Comparison of ENCODE assay signal across 21 mouse cellular contexts in genomic region chr8:78024964-78025363, GRCm38 (mm10).
DNase-seq lines count a peak whose midpoint lies in the region; ATAC-seq and TF ChIP-seq lines count a peak whose summit lies in the region.
"Had no signal": no experiment of that assay in that cellular context is flagged by ENCODE, and none has a peak within 500 bp of the region (broad histone marks: within the 10 kb centered on the region; RNA-seq: fewer than 3 reads in every experiment).

No protein-coding gene starts in this region.

- no peaks in the 10 kb centered on the region for H3K27me3 ChIP-seq in kidney, embryonic 16.5 days (ENCODE audit: insufficient read depth, low read length)
- no peaks in the 10 kb centered on the region for H3K27me3 ChIP-seq in heart, postnatal 0 days (ENCODE audit: control insufficient read depth, insufficient read depth, low read length)
- H3K27me3 ChIP-seq: forebrain, embryonic 13.5 days; limb, embryonic 13.5 days; neural tube, embryonic 12.5 days had no signal

- peaks cover 26% of the 10 kb centered on the region for H3K4me1 ChIP-seq in kidney, embryonic 16.5 days (ENCODE audit: insufficient read depth, low read length)
- H3K4me1 ChIP-seq in heart, postnatal 0 days (ENCODE audit: control insufficient read depth, insufficient read depth), result peaks cover 38% of the 10 kb centered on the region
- H3K4me1 ChIP-seq: neural tube, embryonic 12.5 days had no signal

- no peak overlapping the region for H3K4me2 ChIP-seq in kidney, embryonic 16.5 days (replicated peaks; ENCODE audit: low read depth, low read length)
- H3K4me2 ChIP-seq in heart, postnatal 0 days (ENCODE audit: low read depth, low read length), result no peak overlapping the region
- H3K4me2 ChIP-seq: forebrain, embryonic 13.5 days; hindbrain, embryonic 14.5 days; limb, embryonic 13.5 days; neural tube, embryonic 12.5 days had no signal

- ATAC-seq in kidney, embryonic 16.5 days (ENCODE audit: low FRiP score, low TSS enrichment), result no peak
- peak; percentile 91 for ATAC-seq in heart, postnatal 0 days (ENCODE audit: insufficient read depth, low read depth)
- ATAC-seq: CD4-positive, CD25-positive, alpha-beta regulatory T cell, adult 4 months; forebrain, embryonic 13.5 days; intestine, postnatal 0 days had no signal

- WGBS in kidney, embryonic 16.5 days, result 82% methylated on average over 5 of the region's 5 CpGs
- WGBS in heart, postnatal 0 days, result 39% methylated on average over 5 of the region's 5 CpGs

- peak; percentile 99 for TF ChIP-seq EP300 in heart, postnatal 0 days (IDR thresholded peaks at IDR 0.05; ENCODE audit: low read depth)

- H3K4me3 ChIP-seq in kidney, embryonic 16.5 days (ENCODE audit: low read length), result no peak overlapping the region
- H3K4me3 ChIP-seq in heart, postnatal 0 days (ENCODE audit: low read depth, low read length), result no peak overlapping the region
- H3K4me3 ChIP-seq: forebrain, embryonic 13.5 days; limb, embryonic 13.5 days; midbrain, embryonic 10.5 days; neural tube, embryonic 12.5 days had no signal

- no peak overlapping the region for H3K9ac ChIP-seq in kidney, embryonic 16.5 days (replicated peaks; ENCODE audit: low read length)
- H3K9ac ChIP-seq in heart, postnatal 0 days (replicated peaks; ENCODE audit: low read depth, low read length), result no peak overlapping the region
- H3K9ac ChIP-seq: forebrain, embryonic 13.5 days; hindbrain, embryonic 14.5 days; limb, embryonic 13.5 days; neural tube, embryonic 12.5 days had no signal

- H3K27ac ChIP-seq in kidney, embryonic 16.5 days (ENCODE audit: low read length), result no peak overlapping the region
- H3K27ac ChIP-seq in heart, postnatal 0 days (ENCODE audit: low read depth), result peak overlapping the region; percentile 79
- H3K27ac ChIP-seq: forebrain, embryonic 13.5 days; hindbrain, embryonic 14.5 days; midbrain, embryonic 10.5 days; neural tube, embryonic 12.5 days had no signal

- DNase-seq in adrenal gland, adult (ENCODE audit: inconsistent age in 2 of 2, low spot score in 1 of 2), result peak; percentile 46 to 67
- no peak for DNase-seq in adrenal gland, adult 18-20 months (ENCODE audit: low spot score in 2 of 2)
- DNase-seq in kidney, adult 9 months, result peak; percentile 7
- DNase-seq in heart, postnatal 0 days (ENCODE audit: low spot score), result peak; percentile 88
- peak; percentile 65 for DNase-seq in lung, postnatal 10 days
- no peak for DNase-seq in layer of hippocampus, postnatal 25 days (ENCODE audit: extremely low spot score in 1 of 2, low spot score in 1 of 2)
- DNase-seq in embryo, embryonic 11 days, result no peak
- DNase-seq: cerebellum, postnatal 10 days; kidney, postnatal 14 days; layer of hippocampus, adult 9-11 months; right cerebral cortex, postnatal 4 days; thymus, adult 2 months had no signal

- no peaks in the 10 kb centered on the region for H3K36me3 ChIP-seq in kidney, embryonic 16.5 days (ENCODE audit: insufficient read depth, low read length)
- H3K36me3 ChIP-seq in heart, postnatal 0 days (replicated peaks; ENCODE audit: control insufficient read depth, insufficient read depth, low read length), result no peaks in the 10 kb centered on the region
- H3K36me3 ChIP-seq: G1E; limb, embryonic 13.5 days; midbrain, embryonic 10.5 days; neural tube, embryonic 12.5 days had no signal

- no peaks in the 10 kb centered on the region for H3K9me3 ChIP-seq in kidney, embryonic 16.5 days (ENCODE audit: low read length)
- no peaks in the 10 kb centered on the region for H3K9me3 ChIP-seq in heart, postnatal 0 days (replicated peaks; ENCODE audit: control insufficient read depth, low read length)
- H3K9me3 ChIP-seq: forebrain, embryonic 13.5 days; G1E; limb, embryonic 13.5 days; midbrain, embryonic 10.5 days; neural tube, embryonic 12.5 days had no signal

- no peak for TF ChIP-seq CTCF in heart, postnatal 0 days (IDR thresholded peaks at IDR 0.05; ENCODE audit: low read depth)

Comparison
In these comparisons a context has a peak if more than half of its experiments do, and no peak if none do; other contexts are left out.
1. DNase-seq: peak in adrenal gland, adult (2 of 2), kidney, adult 9 months (single experiment), heart, postnatal 0 days (single experiment) and lung, postnatal 10 days (single experiment); none in adrenal gland, adult 18-20 months (0 of 2), layer of hippocampus, postnatal 25 days (0 of 2) and embryo, embryonic 11 days (single experiment).